Mouse (Mus musculus) neural tube, embryonic 14.5 days (tissue): ENCODE measurements at regions not wholly inside any gene's neighbourhood (a gene's known extent, or its start where the extent isn't known, plus 50 kb on each side); places are given as distances from the start of the nearest gene placed in this dataset.
A peak's percentile ranks its signal among the peaks of the same experiment; 100 is the strongest.

Experiments used
- ATAC-seq: fragments of 200-750 bp; cut with Nextera tagmentation; 2 replicates; pipeline ENCODE4 v1.8.0; 2017; ENCODE audit warnings: low read depth, mild to moderate bottlenecking, moderate TSS enrichment, moderate library complexity
- H3K27ac ChIP-seq: fragments of 300-500 bp; sonication (generic); 2 replicates; pipeline ENCODE4 v1.5.1; 2014; ENCODE audit warnings: low read depth, mild to moderate bottlenecking, control low read depth, low read length, moderate library complexity, mixed read lengths
- H3K27me3 ChIP-seq: fragments of 300-500 bp; sonication (generic); 2 replicates; pipeline ENCODE4 v1.6.1; 2014; ENCODE audit warnings: low read length; ENCODE audit not compliant: control insufficient read depth, insufficient read depth
- H3K36me3 ChIP-seq: fragments of 300-500 bp; sonication (generic); 2 replicates; pipeline ENCODE4 v1.6.1; 2014; ENCODE audit warnings: low read length, mixed read lengths; ENCODE audit not compliant: control insufficient read depth, insufficient read depth
- H3K4me1 ChIP-seq: fragments of 300-500 bp; sonication (generic); 2 replicates; pipeline ENCODE4 v1.6.1; 2014; ENCODE audit warnings: low read length; ENCODE audit not compliant: control insufficient read depth, insufficient read depth
- H3K4me2 ChIP-seq: fragments of 300-500 bp; sonication (generic); 2 replicates; pipeline ENCODE4 v1.6.1; 2014; ENCODE audit warnings: mild to moderate bottlenecking, low read depth, low read length, control low read depth
- H3K4me3 ChIP-seq: fragments of 300-500 bp; sonication (generic); 2 replicates; pipeline ENCODE4 v1.5.1; 2014; ENCODE audit warnings: low read depth, low read length, control low read depth, mixed read lengths
- H3K9ac ChIP-seq: fragments of 300-500 bp; sonication (generic); replicated peaks from 2 replicates; pipeline ENCODE4 v1.6.1; 2014; ENCODE audit warnings: low read depth, mild to moderate bottlenecking, control low read depth, low read length, mixed read lengths
- H3K9me3 ChIP-seq: fragments of 300-500 bp; sonication (generic); 2 replicates; pipeline ENCODE4 v1.6.1; 2016; ENCODE audit warnings: low read length; ENCODE audit not compliant: control insufficient read depth
- WGBS: fragments of 180-500 bp; shearing (Covaris S2); extraction: QIAGEN DNeasy Blood & Tissue Kit; methylation state at CpG from one replicate; pipeline ENCODE4 v1.1.7; 2014; 5-methylcytosine and 5-hydroxymethylcytosine counted together

GRCm38 (mm10) chr14:90246042-90246441 is 1774.8 kb upstream of the Pcdh20 start:
- H3K4me1 ChIP-seq: no peaks in the 10 kb centered on the region
- WGBS: 75% methylated on average over 3 of the region's 3 CpGs
- no peak overlapping the region for H3K27ac ChIP-seq
- no peak overlapping the region for H3K4me3 ChIP-seq
- H3K4me2 ChIP-seq: no peak overlapping the region
- H3K36me3 ChIP-seq: no peaks in the 10 kb centered on the region
- H3K9ac ChIP-seq: no peak overlapping the region
- H3K27me3 ChIP-seq: no peaks in the 10 kb centered on the region
- ATAC-seq: no peak
- no peaks in the 10 kb centered on the region for H3K9me3 ChIP-seq

GRCm38 (mm10) chr14:90232661-90233060 is 1761.5 kb upstream of the Pcdh20 start:
- Histone ChIP-seq H3K9ac (no peak overlapping the region), H3K27ac (no peak overlapping the region), H3K4me3 (no peak overlapping the region), H3K36me3 (no peaks in the 10 kb centered on the region), H3K4me1 (no peaks in the 10 kb centered on the region), H3K9me3 (no peaks in the 10 kb centered on the region), H3K4me2 (no peak overlapping the region), H3K27me3 (no peaks in the 10 kb centered on the region)
- peak; percentile 65; the same call in 1 of the 2 replicates for ATAC-seq
- 40% methylated on average over 5 of the region's 5 CpGs for WGBS

GRCm38 (mm10) chr14:90200294-90200693 is 1729.1 kb upstream of the Pcdh20 start:
- H3K4me1 ChIP-seq: no peaks in the 10 kb centered on the region
- H3K36me3 ChIP-seq: no peaks in the 10 kb centered on the region
- H3K27ac ChIP-seq: no peak overlapping the region
- H3K9me3 ChIP-seq: no peaks in the 10 kb centered on the region
- no peak overlapping the region for H3K9ac ChIP-seq
- no peak for ATAC-seq
- no peak overlapping the region for H3K4me2 ChIP-seq
- no peak overlapping the region for H3K4me3 ChIP-seq
- H3K27me3 ChIP-seq: no peaks in the 10 kb centered on the region

- H3K36me3 ChIP-seq: no peaks in the 10 kb centered on the region
- no peak overlapping the region for H3K9ac ChIP-seq
- 94% methylated on average over 8 of the region's 8 CpGs for WGBS
- no peak overlapping the region for H3K27ac ChIP-seq
- ATAC-seq: no peak
- H3K4me1 ChIP-seq: no peaks in the 10 kb centered on the region
- no peaks in the 10 kb centered on the region for H3K27me3 ChIP-seq
- H3K9me3 ChIP-seq: no peaks in the 10 kb centered on the region
- no peak overlapping the region for H3K4me3 ChIP-seq
- H3K4me2 ChIP-seq: no peak overlapping the region
These were observed 1726.6 kb upstream of the Pcdh20 start for GRCm38 (mm10) chr14:90197791-90198190.

GRCm38 (mm10) chr14:90172729-90173128 is 1701.5 kb upstream of the Pcdh20 start:
- Histone ChIP-seq H3K4me1 (no peaks in the 10 kb centered on the region), H3K27ac (no peak overlapping the region), H3K9ac (no peak overlapping the region), H3K9me3 (no peaks in the 10 kb centered on the region), H3K4me3 (no peak overlapping the region), H3K36me3 (no peaks in the 10 kb centered on the region), H3K4me2 (no peak overlapping the region), H3K27me3 (no peaks in the 10 kb centered on the region)
- WGBS: 86% methylated on average over 3 of the region's 3 CpGs
- no peak for ATAC-seq
